Mouse (Mus musculus) CH12.LX (cell line): ENCODE measurements at regions not wholly inside any gene's neighbourhood (a gene's known extent, or its start where the extent isn't known, plus 50 kb on each side); places are given as distances from the start of the nearest gene placed in this dataset.

Experiments used
- BHLHE40 ChIP-seq: IDR thresholded peaks from 2 replicates; pipeline ENCODE4 v1.6.1; 2011; ENCODE audit warnings: mild to moderate bottlenecking, low read depth, low read length, improper control_type of control experiment
- CTCF ChIP-seq, 2 experiments: IDR thresholded peaks in 1 of 2; conservative IDR thresholded peaks in 1 of 2; 2 replicates each; pipeline ENCODE4 v1.5.1; 2011 to 2012; ENCODE audit warnings: low read depth in 2 of 2, low read length in 2 of 2, improper control_type of control experiment in 1 of 2, inconsistent platforms in 1 of 2, mild to moderate bottlenecking in 1 of 2, moderate library complexity in 1 of 2
- E2F4 ChIP-seq: IDR thresholded peaks from 2 replicates; pipeline ENCODE4 v1.6.1; 2011; ENCODE audit warnings: low read depth, low read length, improper control_type of control experiment; ENCODE audit not compliant: insufficient replicate concordance
- EP300 ChIP-seq: IDR thresholded peaks from 2 replicates; pipeline ENCODE4 v1.6.1; 2011; ENCODE audit warnings: low read length, improper control_type of control experiment
- JUND ChIP-seq: conservative IDR thresholded peaks from 2 replicates; pipeline ENCODE4 v1.6.1; 2011; ENCODE audit warnings: low read depth, low read length, improper control_type of control experiment
- KAT2A ChIP-seq: IDR thresholded peaks from 2 replicates; pipeline ENCODE4 v1.6.1; 2012; ENCODE audit warnings: low read length, improper control_type of control experiment, inconsistent platforms; ENCODE audit not compliant: insufficient replicate concordance
- MAX ChIP-seq: IDR thresholded peaks from 2 replicates; pipeline ENCODE4 v1.6.1; 2011; ENCODE audit warnings: low read length, improper control_type of control experiment
- MAZ ChIP-seq: IDR thresholded peaks from 2 replicates; pipeline ENCODE4 v1.6.1; 2012; ENCODE audit warnings: low read depth, mild to moderate bottlenecking, inconsistent platforms, low read length, improper control_type of control experiment, moderate library complexity
- POLR2A ChIP-seq: IDR thresholded peaks from 2 replicates; pipeline ENCODE4 v1.6.1; 2011; ENCODE audit warnings: low read depth, mild to moderate bottlenecking, improper control_type of control experiment, low read length
- SIN3A ChIP-seq: IDR thresholded peaks from 2 replicates; pipeline ENCODE4 v1.6.1; 2012; ENCODE audit warnings: low read length, improper control_type of control experiment, inconsistent platforms
- TBP ChIP-seq: conservative IDR thresholded peaks from 2 replicates; pipeline ENCODE4 v1.6.1; 2011; ENCODE audit warnings: low read depth, low read length, improper control_type of control experiment
- USF1 ChIP-seq: IDR thresholded peaks from 2 replicates; pipeline ENCODE4 v1.6.1; 2014; ENCODE audit warnings: low read depth, mild to moderate bottlenecking, inconsistent platforms, low read length, improper control_type of control experiment
- ZC3H11A ChIP-seq: IDR thresholded peaks from 2 replicates; pipeline ENCODE4 v1.6.1; 2012; ENCODE audit warnings: low read depth, mild to moderate bottlenecking, inconsistent platforms, low read length, improper control_type of control experiment
- ZNF384 ChIP-seq: IDR thresholded peaks from 2 replicates; pipeline ENCODE4 v1.6.1; 2012; ENCODE audit warnings: low read depth, low read length, improper control_type of control experiment, inconsistent platforms

DNA sequence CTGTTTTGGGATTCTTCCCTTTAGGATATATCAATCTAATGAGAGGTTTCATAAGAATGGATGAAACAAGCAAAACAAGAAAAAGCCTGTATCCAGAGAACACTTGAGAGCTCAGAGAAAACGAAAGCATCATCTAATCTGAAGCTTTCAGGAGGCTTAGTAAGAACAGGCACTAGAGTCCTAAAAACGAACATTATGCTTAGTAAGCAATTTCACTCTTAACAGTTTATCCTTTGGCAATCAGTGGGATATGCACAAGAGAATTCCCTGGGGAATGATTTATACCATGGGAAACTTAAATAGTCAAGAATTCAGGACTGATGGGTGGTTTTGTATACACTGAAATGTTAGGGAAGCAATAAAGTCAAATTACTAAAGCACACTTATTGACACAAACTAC lies 521.5 kb upstream of the Clint1 start:
- TF ChIP-seq CTCF (conservative IDR thresholded peaks at IDR 0.05 in 1 of 2, IDR thresholded peaks at IDR 0.05 in 1 of 2; ENCODE audit: low read depth in 2 of 2, low read length in 2 of 2) (no peak), SIN3A (no peak), POLR2A (no peak), ZC3H11A (no peak), KAT2A (no peak), TBP (no peak), MAZ (no peak), BHLHE40 (no peak), ZNF384 (no peak), EP300 (no peak), USF1 (no peak), E2F4 (no peak), MAX (no peak), JUND (no peak)
